Mouse (Mus musculus) forebrain, embryonic 15.5 days (tissue): ENCODE results near the gene Vmn1r211. TPM values are rescaled to one million over a fixed set of nuclear protein-coding genes. Genes with fewer than 3 reads are reported as not detected.
"Not testable (repeated sequence)": the region's sequence is repeated elsewhere in the genome, so short reads cannot be mapped to it uniquely, and the experiment has no call there.

Experiments
- ATAC-seq: fragments of 200-750 bp; cut with Nextera tagmentation; replicated peaks from 2 replicates; pipeline ENCODE4 v1.8.0; 2017; ENCODE audit warnings: mild to moderate bottlenecking, moderate TSS enrichment, moderate library complexity
- H3K27ac ChIP-seq: fragments of 300-500 bp; sonication (generic); replicated peaks from 2 replicates; pipeline ENCODE4 v1.5.1; 2015; ENCODE audit warnings: mild to moderate bottlenecking, inconsistent platforms
- H3K27me3 ChIP-seq: fragments of 300-500 bp; sonication (generic); 2 replicates; pipeline ENCODE4 v1.6.1; 2015; ENCODE audit warnings: inconsistent platforms
- H3K36me3 ChIP-seq: fragments of 300-500 bp; sonication (generic); 2 replicates; pipeline ENCODE4 v1.6.1; 2015; ENCODE audit warnings: mild to moderate bottlenecking, inconsistent platforms
- H3K4me1 ChIP-seq: fragments of 300-500 bp; sonication (generic); 2 replicates; pipeline ENCODE4 v1.6.1; 2015; ENCODE audit warnings: inconsistent platforms
- H3K4me2 ChIP-seq: fragments of 300-500 bp; sonication (generic); replicated peaks from 2 replicates; pipeline ENCODE4 v1.6.1; 2015; ENCODE audit warnings: mild to moderate bottlenecking, inconsistent platforms
- H3K4me3 ChIP-seq: fragments of 300-500 bp; sonication (generic); 2 replicates; pipeline ENCODE4 v1.5.1; 2015; ENCODE audit warnings: mild to moderate bottlenecking, inconsistent platforms
- H3K9ac ChIP-seq: fragments of 300-500 bp; sonication (generic); replicated peaks from 2 replicates; pipeline ENCODE4 v1.6.1; 2015; ENCODE audit warnings: mild to moderate bottlenecking, inconsistent platforms
- H3K9me3 ChIP-seq: fragments of 300-500 bp; sonication (generic); 2 replicates; pipeline ENCODE4 v1.6.1; 2016; ENCODE audit warnings: inconsistent platforms
- WGBS: fragments of 180-500 bp; shearing (Covaris S2); methylation state at CpG from one replicate; pipeline ENCODE4 v1.1.7; 2015; ENCODE audit warnings: mixed read lengths; 5-methylcytosine and 5-hydroxymethylcytosine counted together
- polyA plus RNA-seq: library from polyadenylated mRNA; unstranded; fragments of >200 nt; fragmentation: Nextera tagmentation; extraction: Ambion mirVana; gene quantifications from 2 replicates; pipeline ENCODE4 v1.2.1, GENCODE M21; 2015

The Vmn1r211 gene
- not detected in 2 replicates for polyA plus RNA-seq

GRCm38 (mm10) chr13:22857461-22857860, at the start of gene Vmn1r211:
TSS of gene Vmn1r211 (minus strand) at chr13:22857561.
- WGBS, result 97% methylated on average over 1 of the region's 1 CpGs
- Histone ChIP-seq H3K4me2 (no peak within 1 kb of the TSS), H3K4me1 (no peaks in the 10 kb centered on the region), H3K27me3 (no peaks in the 10 kb centered on the region), H3K27ac (no peak within 1 kb of the TSS), H3K9ac (no peak within 1 kb of the TSS), H3K4me3 (no peak within 1 kb of the TSS), H3K36me3 (no peaks in the 10 kb centered on the region), H3K9me3 (no peaks in the 10 kb centered on the region)
- no peak for ATAC-seq

- no peaks in the 10 kb centered on the region for H3K27me3 ChIP-seq
- H3K4me1 ChIP-seq, result no peaks in the 10 kb centered on the region
- 87% methylated on average over 4 of the region's 4 CpGs for WGBS
- no peak within 1 kb of the TSS for H3K9ac ChIP-seq
- no peak for ATAC-seq
- H3K36me3 ChIP-seq, result no peaks in the 10 kb centered on the region
- no peak within 1 kb of the TSS for H3K4me2 ChIP-seq
- no peaks in the 10 kb centered on the region for H3K9me3 ChIP-seq
- no peak within 1 kb of the TSS for H3K4me3 ChIP-seq
- H3K27ac ChIP-seq, result no peak within 1 kb of the TSS
Observed at GRCm38 (mm10) chr13:22884105-22884504, 26.7 kb upstream of the Vmn1r211 start, which contains the start of gene Vmn1r212. TSS of gene Vmn1r212 (minus strand) at chr13:22884205.

GRCm38 (mm10) chr13:22879257-22879656, 21.9 kb upstream of the Vmn1r211 start:
- no peak overlapping the region for H3K27ac ChIP-seq
- H3K4me2 ChIP-seq, result no peak overlapping the region
- no peaks in the 10 kb centered on the region for H3K9me3 ChIP-seq
- no peaks in the 10 kb centered on the region for H3K27me3 ChIP-seq
- H3K36me3 ChIP-seq, result no peaks in the 10 kb centered on the region
- ATAC-seq, result no peak
- H3K4me3 ChIP-seq, result no peak overlapping the region
- WGBS, result 100% methylated on average over 1 of the region's 1 CpGs
- H3K9ac ChIP-seq, result no peak overlapping the region
- H3K4me1 ChIP-seq, result no peaks in the 10 kb centered on the region

- H3K36me3 ChIP-seq, result no peaks in the 10 kb centered on the region
- no peak overlapping the region for H3K27ac ChIP-seq
- H3K9me3 ChIP-seq, result no peaks in the 10 kb centered on the region
- no peak for ATAC-seq
- H3K4me2 ChIP-seq, result no peak overlapping the region
- H3K9ac ChIP-seq, result no peak overlapping the region
- no peak overlapping the region for H3K4me3 ChIP-seq
- H3K4me1 ChIP-seq, result no peaks in the 10 kb centered on the region
- no peaks in the 10 kb centered on the region for H3K27me3 ChIP-seq
- 58% methylated on average over 4 of the region's 4 CpGs for WGBS
Observed at GRCm38 (mm10) chr13:22854760-22855159, 2.6 kb downstream of the Vmn1r211 start.

- 74% methylated on average over 1 of the region's 1 CpGs for WGBS
- Histone ChIP-seq H3K9ac (no peak overlapping the region), H3K9me3 (no peaks in the 10 kb centered on the region), H3K4me2 (no peak overlapping the region), H3K36me3 (no peaks in the 10 kb centered on the region), H3K4me1 (no peaks in the 10 kb centered on the region), H3K27me3 (no peaks in the 10 kb centered on the region), H3K4me3 (no peak overlapping the region), H3K27ac (no peak overlapping the region)
- ATAC-seq, result no peak
Observed at GRCm38 (mm10) chr13:22846798-22847197, 10.6 kb downstream of the Vmn1r211 start.

- not testable (repeated sequence) for H3K9me3 ChIP-seq, H3K4me2 ChIP-seq, H3K4me3 ChIP-seq, ATAC-seq, H3K4me1 ChIP-seq, H3K36me3 ChIP-seq, H3K27me3 ChIP-seq, H3K27ac ChIP-seq, H3K9ac ChIP-seq
- WGBS, result 43% methylated on average over 3 of the region's 3 CpGs
Observed at GRCm38 (mm10) chr13:22844304-22844703, 13.1 kb downstream of the Vmn1r211 start.

GRCm38 (mm10) chr13:22831248-22831647, 26.1 kb downstream of the Vmn1r211 start, which contains the start of gene Vmn1r210:
TSS of gene Vmn1r210 (minus strand) at chr13:22831348.
- no peaks in the 10 kb centered on the region for H3K27me3 ChIP-seq
- no peak within 1 kb of the TSS for H3K4me3 ChIP-seq
- ATAC-seq, result no peak
- no peaks in the 10 kb centered on the region for H3K9me3 ChIP-seq
- WGBS, result 59% methylated on average over 4 of the region's 4 CpGs
- H3K36me3 ChIP-seq, result no peaks in the 10 kb centered on the region
- H3K4me1 ChIP-seq, result no peaks in the 10 kb centered on the region
- no peak within 1 kb of the TSS for H3K27ac ChIP-seq
- H3K9ac ChIP-seq, result no peak within 1 kb of the TSS
- H3K4me2 ChIP-seq, result no peak within 1 kb of the TSS

- not testable (repeated sequence) for H3K4me2 ChIP-seq, H3K4me1 ChIP-seq, ATAC-seq, H3K27me3 ChIP-seq, H3K9me3 ChIP-seq, H3K9ac ChIP-seq, H3K36me3 ChIP-seq, H3K4me3 ChIP-seq, H3K27ac ChIP-seq
- 37% methylated on average over 7 of the region's 7 CpGs for WGBS
Observed at GRCm38 (mm10) chr13:22829395-22829794, 28.0 kb downstream of the Vmn1r211 start.

- H3K27me3 ChIP-seq, ATAC-seq, H3K4me2 ChIP-seq, H3K9me3 ChIP-seq, H3K4me3 ChIP-seq, H3K4me1 ChIP-seq, H3K9ac ChIP-seq, H3K36me3 ChIP-seq, H3K27ac ChIP-seq: not testable (repeated sequence)
- 89% methylated on average over 1 of the region's 1 CpGs for WGBS
Observed at GRCm38 (mm10) chr13:22821601-22822000, 35.8 kb downstream of the Vmn1r211 start.

GRCm38 (mm10) chr13:22809582-22809981, 47.8 kb downstream of the Vmn1r211 start, which contains the start of gene Vmn1r209:
TSS of gene Vmn1r209 (minus strand) at chr13:22809682.
- ATAC-seq, H3K4me2 ChIP-seq, H3K9ac ChIP-seq: not testable (repeated sequence)

More at GRCm38 (mm10) chr13:22809582-22809981, 47.8 kb downstream of the Vmn1r211 start, which contains the start of gene Vmn1r209:
- H3K9me3 ChIP-seq, H3K27me3 ChIP-seq, H3K4me1 ChIP-seq, H3K27ac ChIP-seq, H3K36me3 ChIP-seq, H3K4me3 ChIP-seq: not testable (repeated sequence)

Other genes starting within 250 kb of the Vmn1r211 start
- gene Vmn1r206, start 233.3 kb downstream of the Vmn1r211 start, polyA plus RNA-seq, result not detected in 2 replicates
- gene Vmn1r207-ps, start 127.9 kb downstream of the Vmn1r211 start, polyA plus RNA-seq, result not detected in 2 replicates
- not detected in 2 replicates for gene Vmn1r208, start 80.2 kb downstream of the Vmn1r211 start, polyA plus RNA-seq
- not detected in 2 replicates for gene Vmn1r209, start 47.9 kb downstream of the Vmn1r211 start, polyA plus RNA-seq
- not detected in 2 replicates for gene Vmn1r210, start 26.2 kb downstream of the Vmn1r211 start, polyA plus RNA-seq
- gene Vmn1r212, start 26.6 kb upstream of the Vmn1r211 start, polyA plus RNA-seq, result not detected in 2 replicates
- not detected in 2 replicates for gene Vmn1r213, start 150.1 kb upstream of the Vmn1r211 start, polyA plus RNA-seq
- not detected in 2 replicates for gene Vmn1r214, start 172.9 kb upstream of the Vmn1r211 start, polyA plus RNA-seq
- gene Vmn1r215, start 210.5 kb upstream of the Vmn1r211 start, polyA plus RNA-seq, result not detected in 2 replicates